Mouse (Mus musculus) kidney, embryonic 14.5 days (tissue): ENCODE measurements at regions not wholly inside any gene's neighbourhood (a gene's known extent, or its start where the extent isn't known, plus 50 kb on each side); places are given as distances from the start of the nearest gene placed in this dataset.

Experiments
- ATAC-seq: fragments of 200-750 bp; cut with Nextera tagmentation; 2 replicates; pipeline ENCODE4 v1.8.0; 2017; ENCODE audit warnings: moderate number of reproducible peaks, mild to moderate bottlenecking, moderate TSS enrichment, moderate library complexity; ENCODE audit not compliant: low FRiP score, low TSS enrichment
- H3K27ac ChIP-seq: fragments of 300-500 bp; sonication (generic); 2 replicates; pipeline ENCODE4 v1.5.1; 2014; ENCODE audit warnings: low read depth, mild to moderate bottlenecking, low read length, moderate library complexity, mixed read lengths
- H3K27me3 ChIP-seq: fragments of 300-500 bp; sonication (generic); 2 replicates; pipeline ENCODE4 v1.6.1; 2014; ENCODE audit warnings: mild to moderate bottlenecking, low read length; ENCODE audit not compliant: control insufficient read depth, insufficient read depth
- H3K36me3 ChIP-seq: fragments of 300-500 bp; sonication (generic); 2 replicates; pipeline ENCODE4 v1.6.1; 2014; ENCODE audit warnings: low read length, mixed read lengths; ENCODE audit not compliant: control insufficient read depth, insufficient read depth
- H3K4me1 ChIP-seq: fragments of 300-500 bp; sonication (generic); 2 replicates; pipeline ENCODE4 v1.6.1; 2014; ENCODE audit warnings: low read length, mixed read lengths; ENCODE audit not compliant: control insufficient read depth, insufficient read depth
- H3K4me2 ChIP-seq: fragments of 300-500 bp; sonication (generic); replicated peaks from 2 replicates; pipeline ENCODE4 v1.6.1; 2014; ENCODE audit warnings: low read depth, mild to moderate bottlenecking, low read length
- H3K4me3 ChIP-seq: fragments of 300-500 bp; sonication (generic); 2 replicates; pipeline ENCODE4 v1.5.1; 2014; ENCODE audit warnings: mild to moderate bottlenecking, low read length
- H3K9ac ChIP-seq: fragments of 300-500 bp; sonication (generic); 2 replicates; pipeline ENCODE4 v1.6.1; 2014; ENCODE audit warnings: low read depth, mild to moderate bottlenecking, low read length, moderate library complexity
- H3K9me3 ChIP-seq: fragments of 300-500 bp; sonication (generic); 2 replicates; pipeline ENCODE4 v1.6.1; 2016; ENCODE audit warnings: low read length; ENCODE audit not compliant: control insufficient read depth
- WGBS: fragments of 180-500 bp; shearing (Covaris S2); extraction: QIAGEN DNeasy Blood & Tissue Kit; methylation state at CpG from one replicate; pipeline ENCODE4 v1.1.7; 2014; 5-methylcytosine and 5-hydroxymethylcytosine counted together

- no peaks in the 10 kb centered on the region for H3K36me3 ChIP-seq
- H3K4me1 ChIP-seq: no peaks in the 10 kb centered on the region
- H3K27ac ChIP-seq: no peak overlapping the region
- H3K27me3 ChIP-seq: no peaks in the 10 kb centered on the region
- no peak for ATAC-seq
- H3K4me2 ChIP-seq: no peak overlapping the region
- H3K9me3 ChIP-seq: no peaks in the 10 kb centered on the region
- H3K9ac ChIP-seq: no peak overlapping the region
- 74% methylated on average over 2 of the region's 2 CpGs for WGBS
- H3K4me3 ChIP-seq: no peak overlapping the region
Observed at GRCm38 (mm10) chr4:95212561-95212960, 160.5 kb upstream of the Jun start.

GRCm38 (mm10) chr4:95213026-95213425 lies 161.0 kb upstream of the Jun start:
- Histone ChIP-seq H3K9ac (no peak overlapping the region), H3K27me3 (no peaks in the 10 kb centered on the region), H3K4me1 (no peaks in the 10 kb centered on the region), H3K27ac (no peak overlapping the region), H3K9me3 (no peaks in the 10 kb centered on the region), H3K36me3 (no peaks in the 10 kb centered on the region), H3K4me3 (no peak overlapping the region), H3K4me2 (no peak overlapping the region)
- 83% methylated on average over 3 of the region's 3 CpGs for WGBS
- ATAC-seq: no peak

GRCm38 (mm10) chr4:95214026-95214425 lies 162.0 kb upstream of the Jun start:
- no peak overlapping the region for H3K4me2 ChIP-seq
- WGBS: 97% methylated on average over 2 of the region's 2 CpGs
- no peaks in the 10 kb centered on the region for H3K4me1 ChIP-seq
- no peak for ATAC-seq
- H3K27ac ChIP-seq: no peak overlapping the region
- no peaks in the 10 kb centered on the region for H3K27me3 ChIP-seq
- H3K9me3 ChIP-seq: no peaks in the 10 kb centered on the region
- no peak overlapping the region for H3K9ac ChIP-seq
- H3K4me3 ChIP-seq: no peak overlapping the region
- H3K36me3 ChIP-seq: no peaks in the 10 kb centered on the region

- Histone ChIP-seq H3K36me3 (no peaks in the 10 kb centered on the region), H3K9me3 (no peaks in the 10 kb centered on the region), H3K9ac (no peak overlapping the region), H3K27ac (no peak overlapping the region), H3K4me3 (no peak overlapping the region), H3K27me3 (no peaks in the 10 kb centered on the region), H3K4me1 (no peaks in the 10 kb centered on the region), H3K4me2 (no peak overlapping the region)
- WGBS: 92% methylated on average over 7 of the region's 7 CpGs
- no peak for ATAC-seq
Observed at GRCm38 (mm10) chr4:95215187-95215586, 163.2 kb upstream of the Jun start.

- Histone ChIP-seq H3K9me3 (no peaks in the 10 kb centered on the region), H3K9ac (no peak overlapping the region), H3K36me3 (no peaks in the 10 kb centered on the region), H3K4me3 (no peak overlapping the region), H3K27ac (no peak overlapping the region), H3K4me1 (no peaks in the 10 kb centered on the region), H3K4me2 (no peak overlapping the region), H3K27me3 (no peaks in the 10 kb centered on the region)
- WGBS: 69% methylated on average over 1 of the region's 1 CpGs
- no peak for ATAC-seq
Observed at GRCm38 (mm10) chr4:95230461-95230860, 178.4 kb upstream of the Jun start.

- H3K27ac ChIP-seq: no peak overlapping the region
- H3K4me2 ChIP-seq: no peak overlapping the region
- ATAC-seq: no peak
- H3K36me3 ChIP-seq: no peaks in the 10 kb centered on the region
- H3K27me3 ChIP-seq: no peaks in the 10 kb centered on the region
- no peaks in the 10 kb centered on the region for H3K9me3 ChIP-seq
- H3K4me1 ChIP-seq: no peaks in the 10 kb centered on the region
- H3K4me3 ChIP-seq: no peak overlapping the region
- H3K9ac ChIP-seq: no peak overlapping the region
Observed at GRCm38 (mm10) chr4:95233034-95233433, 181.0 kb upstream of the Jun start.

GRCm38 (mm10) chr4:95234030-95234555 lies 182.1 kb upstream of the Jun start:
- no peak for ATAC-seq
- WGBS: 62% methylated on average over 2 of the region's 2 CpGs
- Histone ChIP-seq H3K36me3 (no peaks in the 10 kb centered on the region), H3K27ac (no peak overlapping the region), H3K9me3 (no peaks in the 10 kb centered on the region), H3K9ac (no peak overlapping the region), H3K4me1 (no peaks in the 10 kb centered on the region), H3K4me3 (no peak overlapping the region), H3K27me3 (no peaks in the 10 kb centered on the region), H3K4me2 (no peak overlapping the region)

GRCm38 (mm10) chr4:95247977-95248376 lies 196.0 kb upstream of the Jun start:
- Histone ChIP-seq H3K27ac (no peak overlapping the region), H3K9ac (no peak overlapping the region), H3K27me3 (no peaks in the 10 kb centered on the region), H3K9me3 (no peaks in the 10 kb centered on the region), H3K36me3 (no peaks in the 10 kb centered on the region), H3K4me3 (no peak overlapping the region), H3K4me2 (no peak overlapping the region), H3K4me1 (no peaks in the 10 kb centered on the region)
- ATAC-seq: no peak
- 92% methylated on average over 1 of the region's 1 CpGs for WGBS

- Histone ChIP-seq H3K36me3 (no peaks in the 10 kb centered on the region), H3K27me3 (no peaks in the 10 kb centered on the region), H3K4me2 (no peak overlapping the region), H3K9me3 (no peaks in the 10 kb centered on the region), H3K27ac (no peak overlapping the region), H3K9ac (no peak overlapping the region), H3K4me3 (no peak overlapping the region), H3K4me1 (no peaks in the 10 kb centered on the region)
- 83% methylated on average over 4 of the region's 4 CpGs for WGBS
- ATAC-seq: no peak
Observed at GRCm38 (mm10) chr4:95249031-95249430, 197.0 kb upstream of the Jun start.

- no peak overlapping the region for H3K9ac ChIP-seq
- 73% methylated on average over 1 of the region's 1 CpGs for WGBS
- H3K27me3 ChIP-seq: no peaks in the 10 kb centered on the region
- H3K27ac ChIP-seq: no peak overlapping the region
- no peaks in the 10 kb centered on the region for H3K4me1 ChIP-seq
- H3K9me3 ChIP-seq: no peaks in the 10 kb centered on the region
- ATAC-seq: no peak
- H3K36me3 ChIP-seq: no peaks in the 10 kb centered on the region
- H3K4me3 ChIP-seq: no peak overlapping the region
- H3K4me2 ChIP-seq: no peak overlapping the region
Observed at GRCm38 (mm10) chr4:95250083-95250482, 198.1 kb upstream of the Jun start.
